Mouse (Mus musculus): ENCODE measurements around the gene Cdca7l. TPM values are rescaled to one million over a fixed set of nuclear protein-coding genes. Genes with fewer than 3 reads are reported as not detected.
"Not testable (repeated sequence)": the region's sequence is repeated elsewhere in the genome, so short reads cannot be mapped to it uniquely, and the experiment has no call there.

Gene Cdca7l
- 5.2 and 6.7 TPM in 2 replicates for polyA plus RNA-seq (2012; rRNA removed)

- DNase-seq (ENCODE audit: low read depth, low spot score) = not testable (repeated sequence)
- WGBS = 79% methylated on average over 1 of the region's 6 CpGs
Measured at GRCm38 (mm10) chr12:117803989-117804388, at the start of gene Cdca7l. Gene Cdca7l, plus strand, starts transcription at chr12:117804289.

GRCm38 (mm10) chr12:117756010-117756409 is 48.1 kb upstream of the Cdca7l start:
- WGBS = 38% methylated on average over 7 of the region's 7 CpGs
- DNase-seq (ENCODE audit: low read depth, low spot score) = no peak

GRCm38 (mm10) chr12:117760373-117760772 is 43.7 kb upstream of the Cdca7l start:
- 75% methylated on average over 5 of the region's 5 CpGs for WGBS
- DNase-seq (ENCODE audit: low read depth, low spot score) = no peak

DNA sequence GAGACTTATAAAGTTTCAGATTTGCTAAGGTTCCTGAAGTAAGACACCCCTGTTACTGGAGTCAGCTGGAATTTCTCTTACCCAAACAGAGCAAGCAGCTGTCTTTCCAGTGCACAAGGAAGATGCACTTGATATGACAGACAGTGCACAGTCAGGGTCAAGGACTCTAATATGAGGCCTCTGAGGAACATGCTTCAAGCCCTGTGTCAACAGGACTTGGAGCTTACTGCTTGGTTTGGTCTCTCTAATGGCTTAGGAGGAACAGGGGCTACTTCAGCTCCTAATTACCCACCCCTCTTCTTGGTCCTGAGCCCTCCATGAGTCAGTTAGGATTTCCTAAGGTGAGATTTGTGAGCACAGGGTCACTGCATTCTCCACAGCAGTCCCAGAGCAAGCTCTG is 43.2 kb upstream of the Cdca7l start:
- no peak for DNase-seq (ENCODE audit: low read depth, low spot score)

- 41% methylated on average over 1 of the region's 1 CpGs for WGBS
- DNase-seq (ENCODE audit: low read depth, low spot score) = no peak
Measured at GRCm38 (mm10) chr12:117761698-117762097, 42.4 kb upstream of the Cdca7l start.

DNA sequence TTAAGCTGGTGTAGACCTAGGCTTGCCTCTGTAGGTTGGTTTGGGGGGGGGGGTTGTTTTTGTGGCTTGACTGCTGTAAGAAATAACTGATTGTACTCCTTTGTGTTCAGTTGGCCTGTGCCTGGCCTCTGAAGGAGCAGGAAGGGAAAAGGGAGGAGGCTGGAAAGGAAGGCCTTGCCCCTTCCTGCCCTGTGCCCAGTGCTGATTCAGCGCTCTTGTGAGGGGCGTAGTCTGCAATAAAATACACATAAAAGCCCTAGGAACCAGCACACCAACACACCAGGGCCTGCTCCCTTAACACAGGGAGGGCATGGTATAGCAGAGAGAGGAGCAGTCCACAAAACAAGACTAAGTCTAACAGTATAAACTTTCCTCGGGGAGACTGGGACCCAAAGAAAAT is 40.8 kb upstream of the Cdca7l start:
- peak; percentile 57 for DNase-seq (ENCODE audit: low read depth, low spot score)

GRCm38 (mm10) chr12:117764839-117765238 is 39.2 kb upstream of the Cdca7l start:
- DNase-seq (ENCODE audit: low read depth, low spot score) = peak; percentile 67
- 9% methylated on average over 7 of the region's 7 CpGs for WGBS

More for the DNA sequence above, 40.8 kb upstream of the Cdca7l start:
- WGBS = 16% methylated on average over 3 of the region's 3 CpGs

GRCm38 (mm10) chr12:117769113-117769512 is 35.0 kb upstream of the Cdca7l start:
- DNase-seq (ENCODE audit: low read depth, low spot score) = peak; percentile 38
- WGBS = 3% methylated on average over 5 of the region's 5 CpGs

- DNase-seq (ENCODE audit: low read depth, low spot score) = no peak
- WGBS = 58% methylated on average over 2 of the region's 2 CpGs
Measured at GRCm38 (mm10) chr12:117770211-117770610, 33.9 kb upstream of the Cdca7l start.

- no peak for DNase-seq (ENCODE audit: low read depth, low spot score)
- 88% methylated on average over 4 of the region's 4 CpGs for WGBS
Measured at GRCm38 (mm10) chr12:117771156-117771555, 32.9 kb upstream of the Cdca7l start.

DNA sequence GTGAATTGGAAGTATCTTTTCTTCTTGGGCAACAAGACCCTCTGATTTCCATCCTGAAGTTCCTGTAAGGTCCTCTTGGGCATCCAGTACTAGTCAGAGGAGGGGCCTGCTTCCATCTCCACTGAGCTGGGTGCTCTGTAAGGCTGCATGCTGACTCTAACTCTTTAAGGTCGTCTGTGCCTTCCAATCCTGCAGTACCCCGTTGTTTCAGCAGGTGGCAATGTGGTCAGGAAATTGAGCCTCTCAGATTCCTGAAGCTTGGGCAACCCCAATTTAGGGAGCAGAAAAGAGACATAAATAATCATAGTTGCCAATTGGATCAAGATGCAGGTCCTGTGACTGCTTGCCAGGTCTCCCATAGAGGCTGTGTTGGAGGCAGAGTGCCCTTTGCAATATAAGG is 31.5 kb upstream of the Cdca7l start:
- 1% methylated on average over 2 of the region's 2 CpGs for WGBS
- DNase-seq (ENCODE audit: low read depth, low spot score) = no peak

DNA sequence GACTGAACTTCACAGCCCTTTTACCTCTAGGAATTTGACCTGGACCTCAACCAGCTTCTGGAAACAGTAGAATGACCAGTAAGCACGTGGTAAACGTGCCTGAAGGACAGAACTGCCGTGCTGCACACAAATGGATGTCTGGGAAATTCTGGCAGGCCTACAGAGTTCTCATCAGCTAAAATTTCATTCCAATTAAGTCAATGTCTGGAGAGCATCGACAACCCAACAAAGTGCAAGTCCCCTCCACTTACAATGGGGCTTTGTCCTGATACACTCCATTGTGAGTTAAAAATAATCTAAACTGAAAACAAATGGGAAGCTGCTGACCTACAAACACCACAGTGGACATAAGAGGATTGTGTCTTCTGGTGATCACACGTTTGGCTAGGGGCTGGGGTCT is 27.2 kb upstream of the Cdca7l start:
- no peak for DNase-seq (ENCODE audit: low read depth, low spot score)
- WGBS = 47% methylated on average over 5 of the region's 5 CpGs

- no peak for DNase-seq (ENCODE audit: low read depth, low spot score)
- 13% methylated on average over 2 of the region's 2 CpGs for WGBS
Measured at GRCm38 (mm10) chr12:117781360-117781759, 22.7 kb upstream of the Cdca7l start.

- 60% methylated on average over 1 of the region's 1 CpGs for WGBS
- no peak for DNase-seq (ENCODE audit: low read depth, low spot score)
Measured at GRCm38 (mm10) chr12:117783426-117783825, 20.7 kb upstream of the Cdca7l start.

GRCm38 (mm10) chr12:117786621-117787020 is 17.5 kb upstream of the Cdca7l start:
- no peak for DNase-seq (ENCODE audit: low read depth, low spot score)
- 57% methylated on average over 6 of the region's 6 CpGs for WGBS

DNA sequence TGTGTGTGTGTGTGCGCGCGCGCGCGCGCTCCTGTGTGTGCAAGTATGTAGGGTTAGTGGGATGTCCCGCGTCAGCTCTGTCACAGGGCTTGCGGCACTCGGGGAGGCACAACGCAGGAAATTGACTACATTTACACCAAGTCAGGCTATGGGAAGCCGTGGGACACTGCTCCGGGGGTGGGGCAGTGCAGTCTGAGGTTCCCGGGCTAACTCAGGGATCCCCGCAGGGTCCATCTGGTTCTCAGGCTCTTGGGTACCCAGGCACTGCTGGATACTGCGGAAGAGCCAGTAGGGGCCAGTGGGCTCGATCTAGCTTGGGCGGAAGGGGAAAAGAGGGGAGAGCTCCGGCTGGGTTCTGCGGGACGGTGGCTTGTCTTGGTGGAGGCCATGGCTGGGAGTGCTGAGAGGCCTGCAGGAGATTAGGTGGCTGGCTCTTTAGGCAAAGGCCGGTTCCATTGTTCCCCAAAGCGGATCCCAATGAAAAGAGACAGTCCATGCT is 15.5 kb upstream of the Cdca7l start:
- 30% methylated on average over 24 of the region's 24 CpGs for WGBS
- DNase-seq (ENCODE audit: low read depth, low spot score) = no peak

- no peak for DNase-seq (ENCODE audit: low read depth, low spot score)
- WGBS = 47% methylated on average over 7 of the region's 7 CpGs
Measured at GRCm38 (mm10) chr12:117789017-117789416, 15.1 kb upstream of the Cdca7l start.

DNA sequence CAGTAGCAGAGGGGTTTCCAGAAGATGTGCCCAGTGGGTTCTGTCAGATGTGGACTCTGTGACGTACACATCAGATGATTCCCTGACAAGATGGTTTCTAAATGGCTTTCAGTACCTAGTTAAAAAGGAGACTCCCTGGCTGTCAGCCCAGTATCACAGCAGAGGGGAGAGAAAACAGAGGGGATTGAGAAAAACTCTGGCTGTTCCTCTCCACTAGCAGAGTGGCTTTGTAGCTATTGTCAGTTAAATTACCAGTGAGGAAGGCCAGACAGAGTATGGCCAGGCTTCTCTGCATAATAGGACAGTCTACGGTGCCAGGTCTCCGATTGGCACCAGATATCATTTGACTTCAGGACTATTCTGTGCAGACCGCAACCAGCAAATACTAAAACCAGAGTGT is 8.8 kb upstream of the Cdca7l start:
- DNase-seq (ENCODE audit: low read depth, low spot score) = no peak
- 84% methylated on average over 4 of the region's 4 CpGs for WGBS

DNA sequence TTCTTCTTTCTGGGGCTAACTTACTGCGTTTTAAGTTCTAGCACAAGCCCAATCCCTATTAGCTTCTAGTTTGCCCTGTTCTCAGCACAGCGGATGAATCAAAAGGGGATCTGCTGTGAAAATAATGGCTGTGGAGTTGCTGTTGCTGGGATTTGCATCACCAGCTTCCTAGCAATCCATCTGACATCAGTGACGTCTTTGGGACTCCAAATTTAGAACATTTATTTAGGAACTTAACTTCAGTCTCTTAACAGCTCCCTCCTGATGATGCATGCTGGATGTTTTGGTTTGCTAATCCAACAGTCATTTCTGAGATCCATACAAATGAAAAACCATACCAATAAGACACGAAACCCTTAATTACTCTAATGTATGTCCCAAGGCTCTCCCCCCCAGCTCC is 1.5 kb downstream of the Cdca7l start:
- 75% methylated on average over 4 of the region's 4 CpGs for WGBS
- DNase-seq (ENCODE audit: low read depth, low spot score) = no peak

- DNase-seq (ENCODE audit: low read depth, low spot score) = no peak
- WGBS = 57% methylated on average over 12 of the region's 12 CpGs
Measured at GRCm38 (mm10) chr12:117806007-117806451, 1.9 kb downstream of the Cdca7l start.

GRCm38 (mm10) chr12:117806470-117806869 is 2.4 kb downstream of the Cdca7l start:
- 82% methylated on average over 4 of the region's 4 CpGs for WGBS
- DNase-seq (ENCODE audit: low read depth, low spot score) = no peak

DNA sequence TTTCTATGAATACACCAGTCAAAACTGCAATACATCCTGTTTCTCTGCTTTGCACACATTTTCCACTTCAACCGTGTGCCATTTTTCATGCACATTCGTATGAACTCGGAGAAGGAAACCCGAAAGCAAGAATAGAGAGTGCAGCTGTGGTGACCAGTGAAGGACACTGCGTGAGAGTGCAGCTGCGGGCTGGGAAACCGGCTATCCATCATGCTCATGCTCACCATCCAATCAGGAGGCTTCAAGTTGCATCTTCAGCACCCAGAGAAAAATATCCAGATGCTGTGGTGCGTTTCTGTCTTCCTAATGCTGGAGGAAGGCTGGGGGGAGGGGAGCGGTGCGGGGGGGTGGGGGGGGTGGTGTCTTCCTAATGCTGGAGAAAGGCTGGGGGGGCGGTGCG is 3.5 kb downstream of the Cdca7l start:
- no peak for DNase-seq (ENCODE audit: low read depth, low spot score)
- 52% methylated on average over 10 of the region's 12 CpGs for WGBS
